Mouse (Mus musculus) lung, adult 18-20 months (tissue): ENCODE data around the gene Hk2.
A peak's percentile ranks its signal among the peaks of the same experiment; 100 is the strongest.
"Not testable (repeated sequence)": the region's sequence is repeated elsewhere in the genome, so short reads cannot be mapped to it uniquely, and the experiment has no call there.

Experiments used
- DNase-seq, 2 experiments: peaks; one replicate each; pipeline ENCODE4 v3.0.0; 2022; ENCODE audit warnings: mixed read lengths in 2 of 2

Hk2 gene

DNA sequence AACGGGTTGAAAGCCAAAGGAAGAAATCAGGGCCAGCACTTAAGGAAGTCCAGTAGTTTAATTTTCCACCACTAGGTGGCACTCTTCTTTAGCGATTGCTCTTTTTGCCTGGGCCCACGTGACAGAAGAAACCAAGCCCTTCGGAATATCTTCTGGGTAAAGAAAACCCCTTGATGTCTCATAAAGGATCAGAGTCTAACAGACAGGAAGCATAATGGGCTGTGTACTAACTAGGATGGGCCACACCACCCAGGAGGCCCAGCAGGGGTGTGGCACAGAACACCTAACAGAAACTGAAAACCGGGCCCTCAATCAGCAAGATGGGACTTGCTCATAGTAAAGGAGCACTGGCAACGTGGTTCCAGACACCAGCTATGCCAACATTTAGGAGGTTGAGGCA is 34.0 kb downstream of the Hk2 start:
- peak in 1 of 2 experiments; percentile 56 for DNase-seq

DNA sequence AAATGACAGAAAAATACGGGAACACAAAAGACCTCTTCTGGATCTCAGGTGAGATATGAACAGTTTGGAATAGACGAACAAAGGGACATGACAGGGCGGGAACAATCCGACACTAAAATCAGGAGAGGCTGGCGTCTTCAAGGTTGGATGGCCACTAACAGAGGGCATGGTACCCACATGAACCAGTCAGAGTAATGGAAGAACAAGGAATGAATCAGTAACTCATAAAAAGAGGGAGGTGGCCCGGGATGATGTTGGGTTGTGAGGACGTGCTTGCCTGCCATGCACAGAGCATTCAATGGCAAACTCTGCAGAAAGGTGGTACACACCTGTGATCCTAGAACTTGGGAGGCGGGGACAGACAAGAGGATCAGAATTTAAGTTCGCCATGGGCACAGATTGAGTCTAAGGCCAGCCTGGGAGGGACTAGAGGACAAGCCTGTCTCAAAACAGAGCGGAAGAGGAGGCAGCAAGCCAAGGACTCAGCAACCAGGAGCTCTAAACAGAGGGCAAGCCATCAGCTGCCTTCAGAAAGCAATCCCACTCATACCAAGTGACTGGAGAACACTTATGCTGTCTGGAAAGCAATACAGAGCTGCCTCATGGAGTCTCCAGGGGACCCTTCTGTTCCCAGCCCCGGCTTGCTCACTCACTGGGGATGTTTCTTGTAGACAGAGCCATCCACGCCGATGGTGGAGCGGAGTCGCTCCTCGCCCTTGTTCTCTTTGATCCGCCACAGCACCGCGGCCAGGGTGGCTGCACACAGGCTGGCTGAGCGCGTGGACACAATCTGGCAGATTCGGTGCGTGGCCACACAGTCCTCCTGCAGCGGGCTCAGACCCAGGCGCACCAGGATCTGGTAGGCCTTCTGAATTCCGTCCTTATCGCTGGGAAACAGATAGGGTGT is 36.4 kb downstream of the Hk2 start:
- DNase-seq = no peak

GRCm38 (mm10) chr6:82736626-82737600 is 37.3 kb downstream of the Hk2 start:
- DNase-seq = no peak

DNA sequence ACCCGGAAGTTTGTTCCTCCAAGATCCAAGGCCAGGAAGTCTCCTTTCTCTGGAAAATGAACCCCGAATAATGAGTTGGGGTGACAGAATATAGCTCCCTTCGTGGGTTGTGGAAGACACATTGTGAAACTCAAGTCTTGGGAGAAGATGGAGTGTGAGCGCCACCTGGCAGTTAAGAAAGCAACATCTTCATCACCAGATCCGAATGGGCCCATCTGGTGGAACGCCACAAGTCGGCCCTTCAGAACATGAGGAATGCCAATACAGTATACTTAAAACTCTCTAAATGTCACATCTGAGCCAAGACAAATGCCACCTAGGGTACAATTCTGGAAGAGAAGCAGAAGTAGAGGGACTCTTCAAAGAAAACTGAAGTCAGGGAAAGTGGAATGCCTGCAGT is 38.9 kb downstream of the Hk2 start:
- DNase-seq = peak; percentile 57 to 62

- DNase-seq = no peak
These were observed 45.6 kb downstream of the Hk2 start for GRCm38 (mm10) chr6:82728635-82729034.

- no peak for DNase-seq
These were observed 47.0 kb downstream of the Hk2 start for GRCm38 (mm10) chr6:82727206-82727605.

GRCm38 (mm10) chr6:82723321-82723720 is 50.9 kb downstream of the Hk2 start:
- DNase-seq = peak; percentile 65 to 67

DNA sequence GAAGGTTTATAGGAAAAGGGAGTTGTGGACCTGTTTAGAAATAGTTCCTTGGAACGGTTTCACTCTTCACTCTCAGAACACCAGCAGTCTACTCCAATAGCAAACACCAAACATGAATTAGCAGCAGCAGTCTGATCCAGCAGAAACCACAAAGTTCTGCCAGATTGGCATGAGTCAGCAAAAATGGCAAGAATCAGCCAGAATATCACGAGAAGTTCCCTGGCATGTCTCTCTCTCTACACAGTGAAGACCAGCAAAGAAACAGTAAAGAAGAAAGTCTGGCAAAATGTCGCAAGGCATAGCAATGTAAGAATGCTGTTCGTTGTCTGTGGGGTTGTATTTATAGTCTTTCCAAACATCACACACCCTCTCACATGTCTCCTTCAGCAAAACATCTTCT is 58.1 kb downstream of the Hk2 start:
- DNase-seq = no peak

DNA sequence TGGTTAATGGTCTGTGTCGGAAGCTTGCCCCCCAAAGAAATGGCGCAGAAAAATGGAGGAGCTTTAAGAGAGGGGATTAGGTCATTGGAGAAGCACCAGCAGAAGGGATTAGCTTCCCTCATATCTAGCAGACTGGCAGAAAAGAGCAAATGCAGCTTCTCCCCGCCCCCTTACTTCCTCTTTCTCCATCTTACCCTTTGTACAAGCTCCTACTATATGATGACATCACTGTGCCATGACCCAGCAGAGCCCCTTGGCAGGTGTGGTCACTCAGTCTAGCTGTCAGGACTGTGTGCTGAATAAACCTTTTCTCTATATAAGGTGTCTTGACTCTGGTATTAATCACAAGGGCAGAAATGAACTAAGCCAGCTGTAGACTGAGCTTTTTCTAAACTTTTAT is 58.6 kb downstream of the Hk2 start:
- DNase-seq = no peak

DNA sequence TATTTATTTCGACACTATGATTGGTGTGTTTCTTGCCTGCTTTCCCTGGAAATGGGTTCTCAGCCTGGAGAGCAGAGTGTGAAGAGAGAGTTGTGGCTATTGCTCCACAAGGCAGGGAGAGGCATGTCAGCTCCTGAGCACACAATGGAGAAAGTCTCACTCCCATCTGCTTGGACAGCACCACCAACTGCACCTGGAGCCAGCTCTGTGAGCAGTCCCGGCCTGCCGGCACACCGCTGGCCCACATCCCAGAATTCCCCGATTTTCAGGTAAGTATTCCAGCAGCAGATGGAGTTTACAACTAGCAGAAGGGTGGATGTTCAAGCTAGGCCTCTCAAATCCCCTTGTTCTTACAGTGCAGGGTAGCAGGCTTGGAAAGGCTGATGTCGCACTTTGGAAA is 59.0 kb downstream of the Hk2 start:
- no peak for DNase-seq

- peak in 1 of 2 experiments; percentile 14 for DNase-seq
These were observed 59.4 kb downstream of the Hk2 start for GRCm38 (mm10) chr6:82714841-82715240.

GRCm38 (mm10) chr6:82714243-82714642 is 60.0 kb downstream of the Hk2 start:
- peak; percentile 76 to 81 for DNase-seq

DNA sequence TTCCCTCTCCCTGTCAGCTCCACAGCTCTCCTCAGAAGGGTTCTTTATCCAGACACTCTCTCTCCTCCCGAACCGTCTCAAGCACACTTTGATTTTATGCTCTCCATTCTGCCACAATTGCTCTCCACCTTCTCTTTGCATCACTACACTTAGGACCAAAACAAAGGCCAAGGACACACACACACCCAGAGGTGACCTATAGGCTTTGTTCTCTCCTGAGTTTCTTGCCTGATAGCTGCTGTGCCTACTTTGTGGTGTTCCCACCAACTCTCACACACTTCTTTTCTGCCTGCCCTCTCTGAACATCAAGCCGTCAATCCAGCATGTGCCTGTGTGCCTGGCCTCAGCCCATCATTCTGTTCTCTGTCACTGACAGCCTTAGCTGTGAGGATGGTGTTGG is 66.5 kb downstream of the Hk2 start:
- no peak for DNase-seq

- no peak for DNase-seq
These were observed 67.0 kb downstream of the Hk2 start for GRCm38 (mm10) chr6:82707241-82707640.

DNA sequence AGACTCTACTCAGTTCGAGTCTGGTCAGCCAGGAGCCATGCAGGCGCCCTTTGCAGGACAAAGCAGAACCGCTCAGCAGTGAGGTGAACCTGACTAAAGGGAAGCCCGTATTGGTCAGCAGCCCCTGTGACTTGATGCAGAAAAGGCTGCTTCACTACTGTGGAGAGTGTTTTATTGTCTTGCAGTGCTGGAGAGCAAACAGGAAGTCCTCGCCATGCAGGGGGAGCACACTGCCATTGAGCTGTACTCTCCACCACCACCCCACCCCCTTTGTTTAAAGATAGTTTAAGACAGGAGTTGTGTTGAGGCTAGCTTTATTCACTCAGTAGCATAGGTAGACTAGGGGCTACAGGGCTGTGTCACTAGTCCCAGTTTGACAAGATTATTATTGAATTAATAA is 69.0 kb downstream of the Hk2 start, which contains the start of gene Pole4:
TSS of gene Pole4 (minus strand) at position 145 of the 400 bp plus-strand sequence.
- no peak for DNase-seq

GRCm38 (mm10) chr6:82703710-82704109 is 70.5 kb downstream of the Hk2 start:
- no peak for DNase-seq

- peak; percentile 77 to 82 for DNase-seq
These were observed 71.6 kb downstream of the Hk2 start for GRCm38 (mm10) chr6:82702593-82703017.

DNA sequence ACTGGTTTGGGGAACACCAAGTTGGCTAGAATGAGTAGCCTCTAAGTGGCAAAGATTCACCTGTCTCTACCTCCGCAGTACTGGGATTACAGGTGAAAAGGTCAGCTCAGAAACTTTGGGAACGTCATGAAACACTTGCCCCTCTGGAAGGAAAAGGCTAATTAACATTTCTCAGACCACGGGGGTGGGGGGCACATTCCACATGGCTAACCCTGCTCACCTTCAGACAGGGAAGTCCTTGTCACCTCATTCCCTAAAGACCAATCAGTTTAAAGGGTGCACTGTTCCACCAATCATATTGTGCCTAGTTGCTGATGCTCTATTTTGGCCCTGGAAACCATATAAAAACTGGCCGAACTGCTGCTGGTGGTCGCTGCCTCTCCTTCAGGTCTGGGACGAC is 73.0 kb downstream of the Hk2 start:
- no peak for DNase-seq

- no peak for DNase-seq
These were observed 74.4 kb downstream of the Hk2 start for GRCm38 (mm10) chr6:82699831-82700230.

GRCm38 (mm10) chr6:82696736-82697135 is 77.5 kb downstream of the Hk2 start:
- no peak for DNase-seq

- no peak for DNase-seq
These were observed 79.6 kb downstream of the Hk2 start for GRCm38 (mm10) chr6:82694668-82695067.

DNA sequence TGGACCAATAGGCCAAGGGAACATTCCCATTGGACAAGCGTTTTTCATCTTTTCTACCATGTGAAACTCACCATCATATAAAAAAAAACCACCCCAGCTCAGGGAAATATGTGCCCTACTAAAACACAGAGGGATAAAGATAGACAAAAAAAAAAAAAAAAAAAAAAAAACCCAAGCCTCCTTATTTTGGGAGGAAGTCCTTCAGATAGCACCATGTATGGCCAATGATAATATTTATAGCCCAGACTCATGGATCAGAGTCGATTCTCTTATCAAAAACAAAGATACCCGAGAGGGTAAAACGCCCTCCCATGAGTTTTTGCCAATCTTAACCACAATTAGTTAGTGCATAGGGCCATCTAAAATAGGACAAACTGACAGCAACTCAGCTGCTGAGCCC is 84.8 kb downstream of the Hk2 start:
- no peak for DNase-seq

- DNase-seq = not testable (repeated sequence)
These were observed 85.7 kb downstream of the Hk2 start for GRCm38 (mm10) chr6:82688586-82688985.
